Comparison of ENCODE assay signal across 22 mouse cellular contexts in the genomic region with DNA sequence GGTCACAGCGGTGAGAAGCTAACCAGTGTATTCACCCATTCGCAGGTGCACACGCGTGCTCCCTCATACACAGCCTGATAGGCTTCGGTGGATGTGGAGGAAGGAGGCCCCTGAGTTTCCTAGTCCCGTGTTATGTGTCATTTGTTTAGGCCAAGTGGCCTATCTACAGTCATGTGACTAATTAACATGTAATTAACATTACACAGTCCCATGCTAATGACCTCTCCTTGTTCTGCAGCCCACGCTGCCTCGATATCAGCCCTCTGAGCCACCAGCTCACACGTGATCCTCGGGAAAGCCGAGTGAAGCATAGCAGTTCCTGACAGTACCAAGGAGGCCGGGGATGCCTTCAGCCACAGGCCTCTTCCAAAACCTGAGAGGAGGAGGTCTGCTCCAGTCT. TPM values are rescaled to one million over a fixed set of nuclear protein-coding genes. Genes with fewer than 3 reads are reported as not detected.
DNase-seq lines count a peak whose midpoint lies in the region; ATAC-seq and TF ChIP-seq lines count a peak whose summit lies in the region.
"Had no signal": no experiment of that assay in that cellular context is flagged by ENCODE, and none has a peak within 500 bp of the region (broad histone marks: within the 10 kb centered on the region; RNA-seq: fewer than 3 reads in every experiment).

No protein-coding gene starts in this region.

- no peak overlapping the region for H3K4me3 ChIP-seq in forebrain, embryonic 12.5 days (replicated peaks)
- H3K4me3 ChIP-seq in forebrain, postnatal 0 days (ENCODE audit: low read depth, low read length), result no peak overlapping the region
- H3K4me3 ChIP-seq in kidney, postnatal 0 days (replicated peaks; ENCODE audit: low read depth, low read length), result no peak overlapping the region
- peak overlapping the region; percentile 45; the same call in 1 of the 2 replicates for H3K4me3 ChIP-seq in E14TG2a.4 (replicated peaks; ENCODE audit: low read length)
- H3K4me3 ChIP-seq: embryonic facial prominence, embryonic 12.5 days; erythroblast, embryonic 14.5 days; heart, adult 2 months; stomach, embryonic 15.5 days had no signal

- no peak overlapping the region for H3K9ac ChIP-seq in forebrain, embryonic 12.5 days
- no peak overlapping the region for H3K9ac ChIP-seq in forebrain, postnatal 0 days
- no peak overlapping the region for H3K9ac ChIP-seq in kidney, postnatal 0 days (ENCODE audit: low read depth, low read length)
- H3K9ac ChIP-seq: embryonic facial prominence, embryonic 12.5 days; liver, postnatal 0 days; stomach, embryonic 15.5 days had no signal

- ATAC-seq in forebrain, embryonic 12.5 days (ENCODE audit: low FRiP score), result peak; percentile 49; the same call in 1 of the 2 replicates
- no peak for ATAC-seq in forebrain, postnatal 0 days
- ATAC-seq in kidney, postnatal 0 days (replicated peaks; ENCODE audit: low FRiP score, low read depth), result peak; percentile 40; the same call in 1 of the 2 replicates
- ATAC-seq: CD4-positive, CD25-positive, alpha-beta regulatory T cell, adult 4 months; liver, postnatal 0 days had no signal

- peaks cover 42% of the 10 kb centered on the region for H3K4me1 ChIP-seq in forebrain, embryonic 12.5 days
- H3K4me1 ChIP-seq in forebrain, postnatal 0 days (ENCODE audit: insufficient read depth), result peaks cover 6% of the 10 kb centered on the region; the same call in 1 of the 2 replicates
- 0 out of 2 replicates have a peak, but pooled peaks cover 6% of the 10 kb centered on the region for H3K4me1 ChIP-seq in kidney, postnatal 0 days (replicated peaks; ENCODE audit: insufficient read depth, low read length)
- peaks cover 30% of the 10 kb centered on the region for H3K4me1 ChIP-seq in E14TG2a.4 (replicated peaks; ENCODE audit: low read depth, low read length)
- H3K4me1 ChIP-seq: stomach, embryonic 15.5 days had no signal

- H3K4me2 ChIP-seq in forebrain, embryonic 12.5 days, result no peak overlapping the region
- H3K4me2 ChIP-seq in forebrain, postnatal 0 days (ENCODE audit: low read depth), result no peak overlapping the region
- no peak overlapping the region for H3K4me2 ChIP-seq in kidney, postnatal 0 days (ENCODE audit: low read length)
- H3K4me2 ChIP-seq: embryonic facial prominence, embryonic 12.5 days; stomach, embryonic 15.5 days had no signal

- 52% methylated on average over 12 of the region's 12 CpGs for WGBS in forebrain, embryonic 12.5 days
- WGBS in forebrain, postnatal 0 days, result 46% methylated on average over 12 of the region's 12 CpGs
- WGBS in kidney, postnatal 0 days, result 67% methylated on average over 12 of the region's 12 CpGs

- no peaks in the 10 kb centered on the region for H3K9me3 ChIP-seq in forebrain, embryonic 12.5 days
- H3K9me3 ChIP-seq in forebrain, postnatal 0 days (ENCODE audit: low read length), result no peaks in the 10 kb centered on the region
- no peaks in the 10 kb centered on the region for H3K9me3 ChIP-seq in kidney, postnatal 0 days (replicated peaks; ENCODE audit: low read length)
- H3K9me3 ChIP-seq in E14TG2a.4 (ENCODE audit: low read length), result no peaks in the 10 kb centered on the region
- H3K9me3 ChIP-seq: embryonic facial prominence, embryonic 12.5 days; stomach, embryonic 15.5 days had no signal

- no peak for DNase-seq in forebrain, postnatal 0 days
- no peak for DNase-seq in kidney, postnatal 0 days (ENCODE audit: low spot score)
- no peak for DNase-seq in kidney, adult 8-10 months
- DNase-seq in brain, embryonic 14.5 days (ENCODE audit: low read depth), result peak; percentile 68
- no peak for DNase-seq in left cerebral cortex, postnatal 4 days
- DNase-seq in thymus, postnatal 10 days (ENCODE audit: low spot score in 2 of 2), result no peak
- DNase-seq: adrenal gland, adult 2 months; cerebellum, adult 9-11 months; gastrocnemius, postnatal 25 days; heart, adult 2 months; heart, postnatal 36 days; kidney, postnatal 25 days; liver, postnatal 0 days; lung, postnatal 10 days; thymus, postnatal 14 days had no signal

- H3K27ac ChIP-seq in forebrain, embryonic 12.5 days, result 0 out of 2 replicates have a peak overlapping the region, but pooled peaks have one; percentile 36
- no peak overlapping the region for H3K27ac ChIP-seq in forebrain, postnatal 0 days (ENCODE audit: low read depth, low read length)
- no peak overlapping the region for H3K27ac ChIP-seq in kidney, postnatal 0 days
- H3K27ac ChIP-seq: embryonic facial prominence, embryonic 12.5 days; heart, adult 2 months; stomach, embryonic 15.5 days had no signal

- no peak for TF ChIP-seq POLR2A in brain, embryonic 14.5 days (IDR thresholded peaks at IDR 0.05; ENCODE audit: borderline replicate concordance, extremely low read depth, insufficient read depth, insufficient read length, poor library complexity, severe bottlenecking)

- 0 out of 2 replicates have a peak, but pooled peaks cover 5% of the 10 kb centered on the region for H3K27me3 ChIP-seq in forebrain, embryonic 12.5 days
- H3K27me3 ChIP-seq in forebrain, postnatal 0 days (ENCODE audit: insufficient read depth, low read length), result no peaks in the 10 kb centered on the region
- H3K27me3 ChIP-seq in kidney, postnatal 0 days (ENCODE audit: insufficient read depth, low read length), result no peaks in the 10 kb centered on the region
- peaks cover 18% of the 10 kb centered on the region for H3K27me3 ChIP-seq in E14TG2a.4 (ENCODE audit: insufficient read depth, low read length)
- H3K27me3 ChIP-seq: embryonic facial prominence, embryonic 12.5 days; stomach, embryonic 15.5 days had no signal

- H3K36me3 ChIP-seq in forebrain, embryonic 12.5 days (replicated peaks), result no peaks in the 10 kb centered on the region
- H3K36me3 ChIP-seq in forebrain, postnatal 0 days (ENCODE audit: insufficient read depth), result no peaks in the 10 kb centered on the region
- no peaks in the 10 kb centered on the region for H3K36me3 ChIP-seq in kidney, postnatal 0 days (ENCODE audit: insufficient read depth, low read length)
- H3K36me3 ChIP-seq in E14TG2a.4 (ENCODE audit: insufficient read depth, low read length), result no peaks in the 10 kb centered on the region
- H3K36me3 ChIP-seq: embryonic facial prominence, embryonic 12.5 days; stomach, embryonic 15.5 days had no signal

- intact Hi-C loops in left cerebral cortex, postnatal 4 days (cut with DNase I), result no loop called here

- no peak for TF ChIP-seq CTCF in forebrain, postnatal 0 days (IDR thresholded peaks at IDR 0.05; ENCODE audit: low read depth)
- no peak for TF ChIP-seq CTCF in kidney, postnatal 0 days (IDR thresholded peaks at IDR 0.05; ENCODE audit: low read depth)
- no peak for TF ChIP-seq CTCF in E14TG2a.4 (conservative IDR thresholded peaks at IDR 0.05; ENCODE audit: low read length)
- TF ChIP-seq CTCF in brain, embryonic 14.5 days (IDR thresholded peaks at IDR 0.05; ENCODE audit: borderline replicate concordance, extremely low read depth, insufficient read depth, insufficient read length), result no peak

RNA-seq across cellular contexts. Expression of a gene that starts 36.9 kb away (rescaled TPM):
- polyA plus RNA-seq in forebrain, embryonic 12.5 days (2016; fragmentation: Nextera tagmentation; extraction: Ambion mirVana), result 13.5 and 15.9 TPM in 2 replicates
- total RNA-seq in forebrain, postnatal 0 days (2014; rRNA removed), result 17.6 and 22.2 TPM in 2 replicates
- 10.8 and 14.2 TPM in 2 replicates for polyA plus RNA-seq in forebrain, postnatal 0 days (2015; fragmentation: Nextera tagmentation; extraction: Ambion mirVana)
- 14.1 and 16.8 TPM in 2 replicates for polyA plus RNA-seq in kidney, postnatal 0 days (2015; fragmentation: Nextera tagmentation; extraction: Ambion mirVana)
- polyA plus RNA-seq in brain, embryonic 14.5 days (2012; rRNA removed), result 13.3 and 13.6 TPM in 2 replicates
- total RNA-seq in left cerebral cortex, postnatal 4 days (2021), result 10 to 100 TPM; 13.4 to 14.4 TPM
- total RNA-seq: megakaryocyte progenitor cell, adult 5-6 weeks had no signal
- polyA plus RNA-seq: erythroblast, embryonic 14.5 days had no signal
